Mouse (Mus musculus) ovary, postnatal 36 days (tissue): ENCODE measurements at regions not wholly inside any gene's neighbourhood (a gene's known extent, or its start where the extent isn't known, plus 50 kb on each side); places are given as distances from the start of the nearest gene placed in this dataset.

Source experiments
- DNase-seq: peaks from one replicate; pipeline ENCODE4 v3.0.0; 2022; ENCODE audit warnings: low spot score, mixed read lengths

DNA sequence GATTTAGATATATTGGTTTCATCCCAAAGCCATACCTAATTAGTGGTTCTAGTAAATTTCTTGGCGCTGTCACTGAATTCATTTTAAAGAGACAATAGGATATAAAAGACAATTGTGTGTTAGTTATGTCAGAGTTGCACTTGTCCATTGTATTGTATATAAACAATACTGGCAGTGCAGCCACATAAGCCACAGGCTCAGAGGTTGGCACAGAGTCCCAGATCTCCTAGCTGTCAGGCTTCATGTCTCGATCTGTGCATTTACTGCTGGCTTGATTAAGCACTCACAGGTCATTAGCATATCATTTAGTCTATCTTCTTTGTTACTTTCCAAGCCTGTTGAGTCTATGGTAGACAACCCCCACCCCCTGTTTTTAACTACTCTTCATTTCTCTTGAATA lies 66.6 kb upstream of the Dkk2 start:
- DNase-seq = no peak

- DNase-seq = no peak
These were observed 63.1 kb upstream of the Dkk2 start for GRCm38 (mm10) chr3:132022032-132022431.

DNA sequence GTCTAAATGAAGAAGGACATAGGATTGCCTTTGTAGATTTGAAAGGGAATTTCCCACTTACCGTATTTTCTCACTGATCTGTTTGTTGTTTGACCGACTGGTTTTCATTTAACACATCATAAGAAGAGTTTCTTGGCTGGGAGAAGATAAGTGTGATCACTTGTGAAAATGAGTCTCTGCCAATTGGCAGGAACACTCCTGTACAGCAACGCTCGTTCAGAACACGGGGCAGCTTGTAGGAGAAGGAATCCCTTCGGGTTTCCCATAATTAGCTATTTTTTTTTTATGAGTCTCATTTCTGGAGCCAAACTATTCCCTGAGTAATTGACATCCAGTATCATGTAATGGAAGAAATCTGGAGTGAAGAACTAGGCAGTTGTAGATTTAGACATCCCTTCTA lies 61.8 kb upstream of the Dkk2 start:
- DNase-seq = no peak

GRCm38 (mm10) chr3:132029112-132029511 lies 56.0 kb upstream of the Dkk2 start:
- no peak for DNase-seq

- no peak for DNase-seq
These were observed 51.9 kb upstream of the Dkk2 start for GRCm38 (mm10) chr3:132033078-132033713.

GRCm38 (mm10) chr3:132035176-132035575 lies 49.9 kb upstream of the Dkk2 start:
- no peak for DNase-seq
